Mouse (Mus musculus) myocyte (in vitro differentiated cells): ENCODE measurements around the gene Nptxr.

Experiments
- CEBPB ChIP-seq: IDR thresholded peaks from 2 replicates; pipeline ENCODE4 v1.6.1; 2011; ENCODE audit warnings: mild to moderate bottlenecking, moderate library complexity; ENCODE audit not compliant: poor library complexity, insufficient read depth, severe bottlenecking
- E2F4 ChIP-seq: IDR thresholded peaks from one replicate; pipeline ENCODE4 v1.6.1; 2011; ENCODE audit warnings: mild to moderate bottlenecking, control low read depth, moderate library complexity; ENCODE audit not compliant: insufficient read depth
- MAX ChIP-seq: IDR thresholded peaks from one replicate; pipeline ENCODE4 v1.6.1; 2011; ENCODE audit warnings: low read depth, mild to moderate bottlenecking, control low read depth
- MYOD1 ChIP-seq, 3 experiments: IDR thresholded peaks; one replicate each; pipeline ENCODE4 v1.6.1; 2011; ENCODE audit warnings: control low read depth in 2 of 3, low read depth in 2 of 3, mild to moderate bottlenecking in 2 of 3, moderate library complexity in 1 of 3; ENCODE audit not compliant: insufficient read length in 2 of 3, control insufficient read depth in 1 of 3
- MYOG ChIP-seq, 3 experiments: IDR thresholded peaks; one replicate each; pipeline ENCODE4 v1.6.1; 2011; ENCODE audit warnings: control low read depth in 2 of 3, low read depth in 2 of 3, mild to moderate bottlenecking in 2 of 3; ENCODE audit not compliant: insufficient read length in 2 of 3, control insufficient read depth in 1 of 3, insufficient read depth in 1 of 3
- POLR2A ChIP-seq: IDR thresholded peaks from one replicate; pipeline ENCODE4 v1.6.1; 2011; ENCODE audit warnings: low read depth, mild to moderate bottlenecking, control low read depth, moderate library complexity; ENCODE audit not compliant: insufficient read length
- POLR2AphosphoS2 ChIP-seq: IDR thresholded peaks from one replicate; pipeline ENCODE4 v1.6.1; 2011; ENCODE audit warnings: low read depth, control low read depth; ENCODE audit not compliant: insufficient read length
- REST ChIP-seq: IDR thresholded peaks from one replicate; pipeline ENCODE4 v1.6.1; 2011; ENCODE audit warnings: mild to moderate bottlenecking, control low read depth, moderate library complexity; ENCODE audit not compliant: insufficient read depth, insufficient read length
- SRF ChIP-seq: IDR thresholded peaks from one replicate; pipeline ENCODE4 v1.6.1; 2011; ENCODE audit warnings: low read depth; ENCODE audit not compliant: control insufficient read depth, insufficient read length
- TCF12 ChIP-seq: IDR thresholded peaks from one replicate; pipeline ENCODE4 v1.6.1; 2011; ENCODE audit warnings: mild to moderate bottlenecking, control low read depth; ENCODE audit not compliant: poor library complexity, insufficient read depth, severe bottlenecking
- TCF3 ChIP-seq: IDR thresholded peaks from one replicate; pipeline ENCODE4 v1.6.1; 2011; ENCODE audit warnings: low read depth, control low read depth; ENCODE audit not compliant: insufficient read length
- USF1 ChIP-seq: IDR thresholded peaks from one replicate; pipeline ENCODE4 v1.6.1; 2011; ENCODE audit warnings: low read depth, mild to moderate bottlenecking, control low read depth, moderate library complexity

- TF ChIP-seq CEBPB (no peak), TCF12 (no peak), POLR2A (no peak), MAX (no peak), USF1 (no peak), SRF (no peak), E2F4 (no peak), REST (no peak), MYOG (IDR thresholded peaks at IDR 0.05; ENCODE audit: control insufficient read depth in 1 of 3, insufficient read depth in 1 of 3, insufficient read length in 2 of 3, low read depth in 2 of 3) (no peak), TCF3 (no peak), POLR2AphosphoS2 (no peak), MYOD1 (IDR thresholded peaks at IDR 0.05; ENCODE audit: control insufficient read depth in 1 of 3, insufficient read length in 2 of 3, low read depth in 2 of 3) (no peak)
Measured at GRCm38 (mm10) chr15:79818325-79818724, 13.8 kb upstream of the Nptxr start.
